Mouse (Mus musculus): ENCODE measurements around the gene Iah1.

Gene Iah1

DNA sequence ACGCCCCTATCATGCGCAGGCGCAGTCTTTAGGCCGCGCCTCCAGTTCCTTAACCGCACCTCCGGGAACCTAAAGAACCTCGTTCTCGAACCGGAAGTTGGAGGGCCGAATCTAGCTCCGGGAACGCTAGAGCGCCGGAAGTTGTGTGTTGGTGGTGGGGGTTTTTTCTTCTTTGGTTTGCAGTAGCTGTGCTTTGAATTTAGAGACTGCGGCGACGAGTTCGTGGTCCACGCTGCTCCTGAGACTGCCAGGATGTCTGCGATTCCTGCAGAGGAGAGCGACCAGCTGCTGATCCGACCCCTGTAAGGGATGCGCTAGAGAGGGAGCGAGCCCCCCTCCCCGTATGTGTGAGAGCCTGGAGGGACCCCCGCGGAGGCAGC is 30.0 kb upstream of the Iah1 start, which contains the start of gene Itgb1bp1:
TSS of gene Itgb1bp1 (minus strand) at position 42 of the 380 bp plus-strand sequence.
- no peak for TF ChIP-seq POU5F1 (IDR thresholded peaks at IDR 0.05; ENCODE audit: borderline replicate concordance, low read length)
- no peak for TF ChIP-seq NANOG (IDR thresholded peaks at IDR 0.05; ENCODE audit: borderline replicate concordance, low read length)
- no peak for TF ChIP-seq CTCF (conservative IDR thresholded peaks at IDR 0.05; ENCODE audit: low read length)
- peaks cover 30% of the 10 kb centered on the region for H3K36me3 ChIP-seq (ENCODE audit: insufficient read depth, low read length)
- H3K4me3 ChIP-seq (replicated peaks; ENCODE audit: low read length), result peak within 1 kb of the TSS; percentile 97

DNA sequence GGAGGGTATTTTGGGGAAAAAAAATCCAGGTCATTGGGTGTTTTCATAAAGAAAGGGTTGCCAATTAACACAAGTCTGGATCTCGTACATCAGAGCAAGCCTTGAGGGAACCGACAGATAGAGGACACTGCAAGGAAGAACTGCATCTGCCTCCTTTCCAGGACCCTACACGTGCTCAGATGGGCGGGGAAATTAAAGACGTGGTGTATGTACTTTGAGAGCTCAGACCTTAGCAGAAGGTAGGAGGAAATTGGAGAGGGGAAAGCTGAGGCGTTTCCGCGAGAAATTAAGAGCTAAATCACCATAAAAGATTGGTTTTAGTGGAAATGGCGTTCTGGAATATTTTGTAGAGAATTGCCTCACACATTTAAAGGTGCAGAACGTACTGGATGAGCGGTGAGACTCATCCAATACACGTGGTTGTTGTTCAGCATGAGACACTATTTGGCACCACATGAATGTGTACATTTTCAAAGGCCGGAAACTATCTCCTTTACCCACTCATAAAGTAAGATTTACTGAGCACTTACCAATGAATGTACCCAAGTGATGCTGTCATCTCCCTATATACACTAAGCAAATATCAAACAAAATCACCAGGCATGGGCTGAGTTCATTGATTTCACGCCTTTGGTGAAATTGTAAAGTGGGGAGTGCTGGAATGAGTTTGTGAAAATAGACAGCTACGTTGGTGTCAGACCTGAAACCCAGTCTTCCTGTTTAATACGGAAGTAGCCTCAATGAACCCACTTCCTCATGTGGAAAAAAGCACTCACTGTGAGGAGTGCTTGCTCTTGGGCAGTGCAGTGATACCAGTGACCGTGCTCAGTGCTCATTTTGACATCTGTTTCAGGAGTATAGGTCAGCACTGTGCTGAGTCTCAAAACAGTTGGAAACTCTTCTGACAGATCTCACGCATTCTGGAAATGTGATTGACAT is 29.2 kb upstream of the Iah1 start:
- peak overlapping the region; percentile 97 for H3K4me3 ChIP-seq (replicated peaks; ENCODE audit: low read length)
- H3K36me3 ChIP-seq (ENCODE audit: insufficient read depth, low read length), result peaks cover 38% of the 10 kb centered on the region
- no peaks in the 10 kb centered on the region for H3K27me3 ChIP-seq (ENCODE audit: insufficient read depth, low read length)
- H3K9me3 ChIP-seq (ENCODE audit: low read length), result no peaks in the 10 kb centered on the region
- H3K4me1 ChIP-seq (replicated peaks; ENCODE audit: low read depth, low read length), result peaks cover 46% of the 10 kb centered on the region
- no peak for TF ChIP-seq CTCF (conservative IDR thresholded peaks at IDR 0.05; ENCODE audit: low read length)
- no peak for TF ChIP-seq NANOG (IDR thresholded peaks at IDR 0.05; ENCODE audit: borderline replicate concordance, low read length)
- no peak for TF ChIP-seq POU5F1 (IDR thresholded peaks at IDR 0.05; ENCODE audit: borderline replicate concordance, low read length)

More for the DNA sequence above, 30.0 kb upstream of the Iah1 start, which contains the start of gene Itgb1bp1:
- Histone ChIP-seq H3K9me3 (ENCODE audit: low read length) (no peaks in the 10 kb centered on the region), H3K27me3 (ENCODE audit: insufficient read depth, low read length) (no peaks in the 10 kb centered on the region), H3K4me1 (replicated peaks; ENCODE audit: low read depth, low read length) (peaks cover 46% of the 10 kb centered on the region)

DNA sequence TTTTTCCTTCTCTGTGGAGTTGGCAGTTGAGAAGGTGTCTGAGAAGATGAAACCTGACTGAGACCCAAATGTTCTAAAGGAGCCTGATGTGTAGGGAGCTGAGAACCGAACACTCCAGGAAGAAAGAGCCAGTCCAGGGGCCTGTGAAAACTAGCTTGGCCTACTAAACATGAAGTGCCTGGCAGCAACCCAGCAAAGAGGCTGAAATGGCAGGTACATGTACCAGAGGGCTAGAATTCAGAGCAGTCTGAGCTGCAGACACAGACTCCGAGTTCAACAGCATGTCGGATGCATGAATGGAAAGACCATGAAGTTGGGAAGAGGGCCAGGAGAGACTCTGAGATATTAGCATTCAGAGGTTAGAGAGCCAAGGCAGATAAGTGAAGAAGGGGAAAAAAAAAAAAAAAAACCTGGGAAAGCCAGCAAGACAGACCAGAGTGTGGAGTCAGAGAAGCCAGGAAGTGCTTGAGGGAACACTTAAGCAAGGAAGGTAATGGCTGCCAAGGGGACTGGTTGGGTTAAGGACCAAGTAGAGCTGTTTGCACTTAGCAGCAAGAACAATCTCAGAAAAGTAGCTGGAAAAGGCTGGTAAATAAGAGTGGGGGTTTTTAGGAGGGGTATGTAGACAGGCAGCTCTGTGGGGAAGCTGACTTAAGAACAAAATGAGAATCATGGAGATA is 27.3 kb upstream of the Iah1 start:
- no peaks in the 10 kb centered on the region for H3K9me3 ChIP-seq (ENCODE audit: low read length)
- peaks cover 46% of the 10 kb centered on the region for H3K4me1 ChIP-seq (replicated peaks; ENCODE audit: low read depth, low read length)
- TF ChIP-seq POU5F1 (IDR thresholded peaks at IDR 0.05; ENCODE audit: borderline replicate concordance, low read length) (no peak), CTCF (conservative IDR thresholded peaks at IDR 0.05; ENCODE audit: low read length) (no peak)
- no peak overlapping the region for H3K4me3 ChIP-seq (replicated peaks; ENCODE audit: low read length)
- no peaks in the 10 kb centered on the region for H3K27me3 ChIP-seq (ENCODE audit: insufficient read depth, low read length)
- H3K36me3 ChIP-seq (ENCODE audit: insufficient read depth, low read length), result peaks cover 56% of the 10 kb centered on the region

DNA sequence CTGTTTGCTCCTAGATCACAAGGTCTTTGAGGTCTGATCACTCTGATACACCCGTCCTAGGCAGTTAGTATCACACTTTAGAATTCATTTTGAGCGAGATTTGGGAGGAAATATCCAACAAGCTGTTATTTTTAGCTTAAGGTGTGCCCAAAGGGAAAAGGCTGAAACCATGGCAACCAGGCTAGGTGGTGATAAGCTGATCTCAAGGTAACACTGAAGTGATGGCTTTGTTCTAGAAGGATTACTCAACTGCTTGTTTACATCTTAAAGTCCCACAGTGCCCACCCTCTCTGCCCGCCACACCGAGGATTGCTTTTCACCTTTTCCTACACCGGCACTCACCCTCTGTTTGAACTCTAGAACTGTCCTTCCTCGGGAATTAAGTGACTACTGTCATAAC is 26.5 kb upstream of the Iah1 start:
- Histone ChIP-seq H3K36me3 (ENCODE audit: insufficient read depth, low read length) (peaks cover 64% of the 10 kb centered on the region), H3K9me3 (ENCODE audit: low read length) (no peaks in the 10 kb centered on the region), H3K4me1 (replicated peaks; ENCODE audit: low read depth, low read length) (peaks cover 46% of the 10 kb centered on the region), H3K4me3 (replicated peaks; ENCODE audit: low read length) (no peak overlapping the region), H3K27me3 (ENCODE audit: insufficient read depth, low read length) (no peaks in the 10 kb centered on the region)
- TF ChIP-seq CTCF (conservative IDR thresholded peaks at IDR 0.05; ENCODE audit: low read length), result no peak
- TF ChIP-seq NANOG (IDR thresholded peaks at IDR 0.05; ENCODE audit: borderline replicate concordance, low read length), result 0 out of 2 replicates have a peak, but pooled peaks have one; percentile 5

DNA sequence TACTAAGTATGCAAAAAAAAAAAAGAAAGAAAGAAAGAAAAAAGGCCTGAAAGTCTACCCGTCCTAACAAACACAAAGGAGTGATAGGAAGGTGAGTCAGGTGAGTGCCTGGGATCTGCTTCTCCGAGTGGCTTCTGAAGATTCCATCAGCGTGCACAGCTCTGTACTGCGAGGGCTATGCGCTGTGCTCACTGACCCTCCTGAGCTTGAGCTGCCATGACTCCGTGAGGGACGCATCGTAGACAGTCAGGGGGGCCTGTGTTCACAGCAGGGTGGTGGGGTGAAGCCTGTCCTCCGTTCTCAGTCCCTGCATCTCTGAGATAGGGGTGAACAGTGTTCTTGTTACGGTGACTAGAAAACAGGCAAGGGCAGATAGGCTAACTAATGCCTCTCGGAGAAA is 17.3 kb upstream of the Iah1 start:
- Histone ChIP-seq H3K27me3 (ENCODE audit: insufficient read depth, low read length) (no peaks in the 10 kb centered on the region), H3K4me1 (replicated peaks; ENCODE audit: low read depth, low read length) (peaks cover 6% of the 10 kb centered on the region), H3K36me3 (ENCODE audit: insufficient read depth, low read length) (peaks cover 95% of the 10 kb centered on the region), H3K4me3 (replicated peaks; ENCODE audit: low read length) (no peak overlapping the region), H3K9me3 (ENCODE audit: low read length) (no peaks in the 10 kb centered on the region)
- no peak for TF ChIP-seq CTCF (conservative IDR thresholded peaks at IDR 0.05; ENCODE audit: low read length)
- no peak for TF ChIP-seq POU5F1 (IDR thresholded peaks at IDR 0.05; ENCODE audit: borderline replicate concordance, low read length)
- no peak for TF ChIP-seq NANOG (IDR thresholded peaks at IDR 0.05; ENCODE audit: borderline replicate concordance, low read length)

DNA sequence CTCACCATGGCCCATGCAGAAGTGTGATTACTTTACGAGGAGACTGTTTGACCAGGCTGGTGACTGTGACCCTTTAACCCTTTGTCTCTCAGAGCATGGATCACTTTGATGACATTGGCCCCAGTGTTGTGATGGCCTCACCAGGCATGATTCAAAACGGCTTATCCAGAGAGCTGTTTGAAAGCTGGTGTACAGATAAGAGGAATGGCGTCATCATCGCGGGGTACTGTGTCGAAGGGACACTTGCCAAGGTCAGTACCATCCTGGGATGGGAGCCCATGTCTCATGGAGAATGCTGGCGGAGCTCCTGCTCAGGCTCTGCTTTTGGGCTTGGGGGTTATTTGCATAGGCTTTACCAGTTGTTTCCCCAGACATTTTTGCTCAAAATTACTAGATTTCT is 14.9 kb upstream of the Iah1 start:
- TF ChIP-seq NANOG (IDR thresholded peaks at IDR 0.05; ENCODE audit: borderline replicate concordance, low read length) (no peak), POU5F1 (IDR thresholded peaks at IDR 0.05; ENCODE audit: borderline replicate concordance, low read length) (no peak), CTCF (conservative IDR thresholded peaks at IDR 0.05; ENCODE audit: low read length) (no peak)
- peaks cover 7% of the 10 kb centered on the region for H3K4me1 ChIP-seq (replicated peaks; ENCODE audit: low read depth, low read length)
- no peaks in the 10 kb centered on the region for H3K9me3 ChIP-seq (ENCODE audit: low read length)

DNA sequence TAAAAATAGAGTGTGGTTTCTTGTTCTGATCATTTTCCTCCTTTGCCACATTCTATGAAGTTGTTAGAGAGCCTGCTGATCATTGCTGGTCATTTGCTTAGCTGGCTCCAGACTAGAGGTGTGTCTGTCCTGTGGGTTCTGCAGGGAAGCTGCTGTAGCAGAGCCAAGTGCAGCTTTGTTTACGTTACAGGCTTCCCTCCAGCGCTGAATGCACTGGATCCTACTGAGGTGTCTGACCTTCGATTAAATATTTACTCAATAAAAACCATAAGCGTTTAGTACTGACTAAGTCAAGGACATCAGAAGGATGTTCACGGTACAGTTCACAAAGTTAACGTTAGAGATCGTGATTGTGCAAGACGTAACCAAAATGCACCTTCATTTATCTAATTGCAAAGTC is 14.3 kb upstream of the Iah1 start:
- H3K36me3 ChIP-seq (ENCODE audit: insufficient read depth, low read length), result peaks cover 91% of the 10 kb centered on the region
- peaks cover 12% of the 10 kb centered on the region for H3K4me1 ChIP-seq (replicated peaks; ENCODE audit: low read depth, low read length)
- no peak overlapping the region for H3K4me3 ChIP-seq (replicated peaks; ENCODE audit: low read length)
- TF ChIP-seq POU5F1 (IDR thresholded peaks at IDR 0.05; ENCODE audit: borderline replicate concordance, low read length) (no peak), NANOG (IDR thresholded peaks at IDR 0.05; ENCODE audit: borderline replicate concordance, low read length) (no peak), CTCF (conservative IDR thresholded peaks at IDR 0.05; ENCODE audit: low read length) (no peak)
- H3K27me3 ChIP-seq (ENCODE audit: insufficient read depth, low read length), result no peaks in the 10 kb centered on the region
- no peaks in the 10 kb centered on the region for H3K9me3 ChIP-seq (ENCODE audit: low read length)

More for the DNA sequence above, 14.9 kb upstream of the Iah1 start:
- Histone ChIP-seq H3K4me3 (replicated peaks; ENCODE audit: low read length) (no peak overlapping the region), H3K36me3 (ENCODE audit: insufficient read depth, low read length) (peaks cover 92% of the 10 kb centered on the region), H3K27me3 (ENCODE audit: insufficient read depth, low read length) (no peaks in the 10 kb centered on the region)

DNA sequence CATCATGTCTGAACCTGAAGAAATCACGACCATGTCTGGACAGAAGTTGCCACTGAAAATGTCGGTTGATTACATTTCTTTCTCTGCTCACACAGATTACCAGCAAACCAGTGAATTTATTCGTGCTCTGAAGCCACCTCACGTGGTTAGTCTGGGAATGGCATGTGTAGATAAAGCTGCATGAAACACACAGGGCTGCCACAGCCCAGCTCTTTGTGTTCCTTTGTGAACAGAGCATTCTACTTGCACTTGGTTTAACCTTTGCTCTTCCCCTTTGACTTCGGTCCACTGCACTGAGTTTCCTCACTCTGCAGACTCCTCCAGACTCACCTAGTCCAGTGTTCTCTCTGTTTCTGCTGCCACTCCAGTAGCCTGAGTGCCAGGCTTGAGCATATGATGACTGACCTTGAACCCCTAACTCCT is 13.8 kb upstream of the Iah1 start:
- H3K36me3 ChIP-seq (ENCODE audit: insufficient read depth, low read length), result peaks cover 91% of the 10 kb centered on the region
- TF ChIP-seq CTCF (conservative IDR thresholded peaks at IDR 0.05; ENCODE audit: low read length) (no peak), POU5F1 (IDR thresholded peaks at IDR 0.05; ENCODE audit: borderline replicate concordance, low read length) (no peak), NANOG (IDR thresholded peaks at IDR 0.05; ENCODE audit: borderline replicate concordance, low read length) (no peak)
- H3K4me1 ChIP-seq (replicated peaks; ENCODE audit: low read depth, low read length), result peaks cover 12% of the 10 kb centered on the region
- no peaks in the 10 kb centered on the region for H3K9me3 ChIP-seq (ENCODE audit: low read length)
- H3K4me3 ChIP-seq (replicated peaks; ENCODE audit: low read length), result no peak overlapping the region
- H3K27me3 ChIP-seq (ENCODE audit: insufficient read depth, low read length), result no peaks in the 10 kb centered on the region
